10 mouse cellular contexts compared by ENCODE assay signal in the genomic region with DNA sequence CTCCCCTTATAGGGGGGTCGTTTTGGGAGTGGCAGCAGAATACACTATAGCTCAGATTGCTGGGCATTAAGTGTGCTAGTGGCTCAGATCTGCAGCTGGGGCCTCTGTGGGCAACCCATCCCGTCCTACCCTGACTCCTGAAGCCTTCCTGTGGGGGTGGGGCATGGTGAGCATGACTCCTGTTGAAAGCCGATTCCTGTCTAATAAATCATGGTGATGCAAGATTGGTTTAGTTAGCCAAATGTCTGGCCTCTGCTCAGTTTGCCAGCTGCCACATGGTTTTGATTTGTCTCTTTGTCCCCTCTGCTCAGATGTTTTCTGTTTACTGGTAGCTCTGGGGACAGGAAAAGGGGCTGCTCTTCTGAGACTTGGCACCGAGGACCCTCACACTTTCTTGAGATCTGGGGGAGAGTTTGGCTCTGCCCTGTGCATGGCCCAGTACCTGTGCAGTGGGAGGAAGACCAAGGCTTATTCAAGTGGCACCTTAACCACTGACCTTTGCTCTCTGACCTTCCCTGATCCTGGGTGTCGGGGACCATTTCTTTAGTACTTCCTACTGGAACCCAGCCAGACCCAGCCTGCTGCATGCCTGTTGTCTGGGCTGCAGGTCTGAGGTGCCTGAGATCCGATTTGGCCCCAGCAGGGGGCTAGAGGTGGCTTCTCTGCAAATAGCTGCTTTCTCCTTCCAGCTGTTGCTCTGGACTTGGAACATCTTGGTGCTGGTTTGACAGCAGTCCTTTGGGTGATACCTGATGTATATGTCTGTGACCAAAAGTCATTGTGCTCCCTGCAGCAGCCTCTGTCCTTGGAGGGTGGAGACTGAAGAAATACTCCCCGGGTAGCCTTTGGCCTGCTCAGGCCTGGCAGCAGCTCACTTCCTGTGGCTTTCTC. TPM values are rescaled to one million over a fixed set of nuclear protein-coding genes. Genes with fewer than 3 reads are reported as not detected.
DNase-seq lines count a peak whose midpoint lies in the region; ATAC-seq and TF ChIP-seq lines count a peak whose summit lies in the region.
"Had no signal": no experiment of that assay in that cellular context is flagged by ENCODE, and none has a peak within 500 bp of the region (broad histone marks: within the 10 kb centered on the region; RNA-seq: fewer than 3 reads in every experiment).

No protein-coding gene starts in this region.

- H3K4me2 ChIP-seq in limb, embryonic 14.5 days (replicated peaks; ENCODE audit: low read depth, low read length, severe bottlenecking) = no peak overlapping the region

- intact Hi-C loops in heart, postnatal 14 days (cut with DNase I) = loop anchor here (5.0 kb wide), 1 partner anchor 230 kb away; a partner anchor contains a TSS

- WGBS in limb, embryonic 14.5 days = 17% methylated on average over 7 of the region's 7 CpGs

- H3K9me3 ChIP-seq in limb, embryonic 14.5 days (ENCODE audit: control insufficient read depth, low read length) = no peaks in the 10 kb centered on the region

- no peak overlapping the region for H3K9ac ChIP-seq in limb, embryonic 14.5 days (ENCODE audit: low read depth, low read length, severe bottlenecking)

- peak; percentile 7; the same call in 1 of the 2 replicates for ATAC-seq in limb, embryonic 14.5 days (ENCODE audit: low FRiP score, low read depth)

- H3K4me1 ChIP-seq in limb, embryonic 14.5 days (ENCODE audit: control insufficient read depth, insufficient read depth, low read length) = peaks cover 14% of the 10 kb centered on the region

- H3K27ac ChIP-seq in limb, embryonic 14.5 days (replicated peaks; ENCODE audit: low read depth, low read length) = no peak overlapping the region

- H3K36me3 ChIP-seq in limb, embryonic 14.5 days (ENCODE audit: control insufficient read depth, insufficient read depth, low read length) = no peaks in the 10 kb centered on the region

- TF ChIP-seq POLR2A in limb, embryonic 14.5 days (IDR thresholded peaks at IDR 0.05; ENCODE audit: borderline replicate concordance, extremely low read depth, insufficient read depth, insufficient read length) = no peak

- DNase-seq in heart, adult 18-20 months = peak; percentile 51 to 59
- DNase-seq in heart, postnatal 14 days = no peak
- peak; percentile 17 for DNase-seq in Muller cell, postnatal 12 days (ENCODE audit: inconsistent ontology term)
- peak; percentile 79 for DNase-seq in fibroblast of lung, adult 2 months (ENCODE audit: low read depth)
- DNase-seq in limb, embryonic 14.5 days (ENCODE audit: low spot score) = peak; percentile 34
- DNase-seq in right cerebral cortex, postnatal 10 days (ENCODE audit: low spot score in 2 of 2) = no peak
- DNase-seq in thymus, postnatal 4 days = no peak
- DNase-seq in cerebellum, postnatal 25 days = no peak
- DNase-seq: retina, postnatal 1 day had no signal

- H3K27me3 ChIP-seq in limb, embryonic 14.5 days (ENCODE audit: control insufficient read depth, insufficient read depth, low read length) = no peaks in the 10 kb centered on the region

- no peak overlapping the region for H3K4me3 ChIP-seq in limb, embryonic 14.5 days (replicated peaks; ENCODE audit: low read length)

RNA-seq across cellular contexts. Expression of a gene that starts 4.4 kb away (rescaled TPM):
- 10 to 100 TPM; 19.8 to 21.4 TPM for total RNA-seq in heart, adult 18-20 months (2021)
- total RNA-seq in heart, postnatal 14 days (2021) = 10 to 100 TPM; 17.2 to 18.2 TPM
- polyA plus RNA-seq in limb, embryonic 14.5 days (2012; rRNA removed) = 11.0 and 13.1 TPM in 2 replicates
- 7.8 and 8.7 TPM in 2 replicates for polyA plus RNA-seq in limb, embryonic 14.5 days (2014; fragmentation: Nextera tagmentation; extraction: Ambion mirVana)

RNA-seq across cellular contexts. Expression of a gene that starts 12.8 kb away (rescaled TPM):
- 10 to 100 TPM; 14.7 to 18.6 TPM for total RNA-seq in heart, adult 18-20 months (2021)
- 10 to 100 TPM; 12.9 to 14.5 TPM for total RNA-seq in heart, postnatal 14 days (2021)
- polyA plus RNA-seq in limb, embryonic 14.5 days (2012; rRNA removed) = 17.6 and 18.4 TPM in 2 replicates
- 5.9 and 6.7 TPM in 2 replicates for polyA plus RNA-seq in limb, embryonic 14.5 days (2014; fragmentation: Nextera tagmentation; extraction: Ambion mirVana)

RNA-seq across cellular contexts. Expression of a gene that starts 30.8 kb away (rescaled TPM):
- 10 to 100 TPM; 60.1 to 86.3 TPM for total RNA-seq in heart, adult 18-20 months (2021)
- total RNA-seq in heart, postnatal 14 days (2021) = 10 to 100 TPM; 87.7 to 93.2 TPM
- 15.2 and 19.7 TPM in 2 replicates for polyA plus RNA-seq in limb, embryonic 14.5 days (2012; rRNA removed)
- 16.1 and 21.3 TPM in 2 replicates for polyA plus RNA-seq in limb, embryonic 14.5 days (2014; fragmentation: Nextera tagmentation; extraction: Ambion mirVana)

RNA-seq across cellular contexts. Expression of a gene that starts 47.6 kb away (rescaled TPM):
- total RNA-seq in heart, adult 18-20 months (2021) = not detected
- not detected for total RNA-seq in heart, postnatal 14 days (2021)
- polyA plus RNA-seq in limb, embryonic 14.5 days (2012; rRNA removed) = 0.78 TPM in 1 of 2 replicates, not detected in the other
- polyA plus RNA-seq in limb, embryonic 14.5 days (2014; fragmentation: Nextera tagmentation; extraction: Ambion mirVana) = 0.94 TPM in 1 of 2 replicates, not detected in the other
- total RNA-seq: layer of hippocampus, postnatal 10 days had no signal

RNA-seq across cellular contexts. Expression of a gene that starts 51.9 kb away (rescaled TPM):
- 10 to 100 TPM; 32.3 to 32.9 TPM for total RNA-seq in heart, adult 18-20 months (2021)
- 10 to 100 TPM; 24.0 to 27.5 TPM for total RNA-seq in heart, postnatal 14 days (2021)
- 35.2 and 55.3 TPM in 2 replicates for polyA plus RNA-seq in limb, embryonic 14.5 days (2012; rRNA removed)
- 23.3 and 25.7 TPM in 2 replicates for polyA plus RNA-seq in limb, embryonic 14.5 days (2014; fragmentation: Nextera tagmentation; extraction: Ambion mirVana)

Comparison
In these comparisons a context has a peak if more than half of its experiments do, and no peak if none do; other contexts are left out.
1. DNase-seq: peak in heart, adult 18-20 months (2 of 2), Muller cell, postnatal 12 days (single experiment), fibroblast of lung, adult 2 months (single experiment) and limb, embryonic 14.5 days (single experiment); none in heart, postnatal 14 days (0 of 2), right cerebral cortex, postnatal 10 days (0 of 2), thymus, postnatal 4 days (single experiment) and cerebellum, postnatal 25 days (0 of 2).